Mouse (Mus musculus): ENCODE results near the gene Cd247. TPM values are rescaled to one million over a fixed set of nuclear protein-coding genes. Genes with fewer than 3 reads are reported as not detected.

Gene Cd247
- 0.97 and 1.6 TPM in 2 replicates for polyA plus RNA-seq (2014; fragmentation: Nextera tagmentation; extraction: Ambion mirVana)

- DNase-seq (ENCODE audit: low spot score) (no peak), ATAC-seq (no peak)
- Histone ChIP-seq H3K27ac (ENCODE audit: low read depth, low read length) (no peak within 1 kb of the TSS), H3K4me1 (ENCODE audit: control insufficient read depth, insufficient read depth, low read length) (peaks cover 2% of the 10 kb centered on the region; the same call in 1 of the 2 replicates), H3K4me3 (ENCODE audit: low read depth, low read length) (no peak within 1 kb of the TSS), H3K27me3 (replicated peaks; ENCODE audit: control insufficient read depth, insufficient read depth, low read length) (no peaks in the 10 kb centered on the region), H3K4me2 (ENCODE audit: low read length) (no peak within 1 kb of the TSS), H3K9me3 (replicated peaks; ENCODE audit: control insufficient read depth, low read length) (no peaks in the 10 kb centered on the region), H3K9ac (ENCODE audit: low read length) (no peak within 1 kb of the TSS), H3K36me3 (ENCODE audit: control insufficient read depth, insufficient read depth, low read length) (no peaks in the 10 kb centered on the region)
- WGBS, result 73% methylated on average over 8 of the region's 8 CpGs
Observed at GRCm38 (mm10) chr1:165788511-165788910, at the start of gene Cd247. TSS of gene Cd247 (plus strand) at chr1:165788681.

GRCm38 (mm10) chr1:165738985-165739384 lies 49.5 kb upstream of the Cd247 start:
- Histone ChIP-seq H3K4me1 (ENCODE audit: control insufficient read depth, insufficient read depth, low read length) (no peaks in the 10 kb centered on the region), H3K4me3 (ENCODE audit: low read depth, low read length) (no peak overlapping the region), H3K4me2 (ENCODE audit: low read length) (no peak overlapping the region), H3K27ac (ENCODE audit: low read depth, low read length) (no peak overlapping the region), H3K36me3 (ENCODE audit: control insufficient read depth, insufficient read depth, low read length) (no peaks in the 10 kb centered on the region), H3K27me3 (replicated peaks; ENCODE audit: control insufficient read depth, insufficient read depth, low read length) (no peaks in the 10 kb centered on the region), H3K9ac (ENCODE audit: low read length) (no peak overlapping the region), H3K9me3 (replicated peaks; ENCODE audit: control insufficient read depth, low read length) (no peaks in the 10 kb centered on the region)
- ATAC-seq (no peak), DNase-seq (ENCODE audit: low spot score) (no peak)
- WGBS, result 84% methylated on average over 1 of the region's 1 CpGs

- 81% methylated on average over 8 of the region's 8 CpGs for WGBS
- Histone ChIP-seq H3K4me2 (ENCODE audit: low read length) (no peak overlapping the region), H3K9ac (ENCODE audit: low read length) (no peak overlapping the region), H3K36me3 (ENCODE audit: control insufficient read depth, insufficient read depth, low read length) (no peaks in the 10 kb centered on the region), H3K4me1 (ENCODE audit: control insufficient read depth, insufficient read depth, low read length) (no peaks in the 10 kb centered on the region), H3K9me3 (replicated peaks; ENCODE audit: control insufficient read depth, low read length) (no peaks in the 10 kb centered on the region), H3K27ac (ENCODE audit: low read depth, low read length) (no peak overlapping the region), H3K4me3 (ENCODE audit: low read depth, low read length) (no peak overlapping the region), H3K27me3 (replicated peaks; ENCODE audit: control insufficient read depth, insufficient read depth, low read length) (no peaks in the 10 kb centered on the region)
- no peak for ATAC-seq
- DNase-seq (ENCODE audit: low spot score), result no peak
Observed at GRCm38 (mm10) chr1:165741989-165742388, 46.5 kb upstream of the Cd247 start.

- H3K27ac ChIP-seq (ENCODE audit: low read depth, low read length), result no peak overlapping the region
- DNase-seq (ENCODE audit: low spot score) (no peak), ATAC-seq (no peak)
- no peak overlapping the region for H3K9ac ChIP-seq (ENCODE audit: low read length)
- no peaks in the 10 kb centered on the region for H3K27me3 ChIP-seq (replicated peaks; ENCODE audit: control insufficient read depth, insufficient read depth, low read length)
- WGBS, result 67% methylated on average over 11 of the region's 11 CpGs
- H3K4me3 ChIP-seq (ENCODE audit: low read depth, low read length), result no peak overlapping the region
- no peaks in the 10 kb centered on the region for H3K4me1 ChIP-seq (ENCODE audit: control insufficient read depth, insufficient read depth, low read length)
- no peaks in the 10 kb centered on the region for H3K36me3 ChIP-seq (ENCODE audit: control insufficient read depth, insufficient read depth, low read length)
- H3K9me3 ChIP-seq (replicated peaks; ENCODE audit: control insufficient read depth, low read length), result no peaks in the 10 kb centered on the region
- no peak overlapping the region for H3K4me2 ChIP-seq (ENCODE audit: low read length)
Observed at GRCm38 (mm10) chr1:165748053-165748452, 40.4 kb upstream of the Cd247 start.

GRCm38 (mm10) chr1:165751142-165751541 lies 37.3 kb upstream of the Cd247 start:
- no peak for DNase-seq (ENCODE audit: low spot score)
- H3K27me3 ChIP-seq (replicated peaks; ENCODE audit: control insufficient read depth, insufficient read depth, low read length), result no peaks in the 10 kb centered on the region
- no peaks in the 10 kb centered on the region for H3K36me3 ChIP-seq (ENCODE audit: control insufficient read depth, insufficient read depth, low read length)
- no peaks in the 10 kb centered on the region for H3K4me1 ChIP-seq (ENCODE audit: control insufficient read depth, insufficient read depth, low read length)
- H3K4me2 ChIP-seq (ENCODE audit: low read length), result no peak overlapping the region
- no peaks in the 10 kb centered on the region for H3K9me3 ChIP-seq (replicated peaks; ENCODE audit: control insufficient read depth, low read length)
- H3K4me3 ChIP-seq (ENCODE audit: low read depth, low read length), result no peak overlapping the region
- no peak overlapping the region for H3K27ac ChIP-seq (ENCODE audit: low read depth, low read length)
- H3K9ac ChIP-seq (ENCODE audit: low read length), result no peak overlapping the region
- ATAC-seq, result no peak

GRCm38 (mm10) chr1:165751838-165752237 lies 36.6 kb upstream of the Cd247 start:
- Histone ChIP-seq H3K4me3 (ENCODE audit: low read depth, low read length) (no peak overlapping the region), H3K36me3 (ENCODE audit: control insufficient read depth, insufficient read depth, low read length) (no peaks in the 10 kb centered on the region), H3K9ac (ENCODE audit: low read length) (no peak overlapping the region), H3K9me3 (replicated peaks; ENCODE audit: control insufficient read depth, low read length) (no peaks in the 10 kb centered on the region), H3K4me2 (ENCODE audit: low read length) (no peak overlapping the region), H3K27me3 (replicated peaks; ENCODE audit: control insufficient read depth, insufficient read depth, low read length) (no peaks in the 10 kb centered on the region), H3K4me1 (ENCODE audit: control insufficient read depth, insufficient read depth, low read length) (no peaks in the 10 kb centered on the region), H3K27ac (ENCODE audit: low read depth, low read length) (no peak overlapping the region)
- DNase-seq (ENCODE audit: low spot score) (no peak), ATAC-seq (no peak)
- WGBS, result 86% methylated on average over 5 of the region's 5 CpGs

- 92% methylated on average over 6 of the region's 6 CpGs for WGBS
- DNase-seq (ENCODE audit: low spot score), result no peak
- Histone ChIP-seq H3K9ac (ENCODE audit: low read length) (no peak overlapping the region), H3K4me3 (ENCODE audit: low read depth, low read length) (no peak overlapping the region), H3K27ac (ENCODE audit: low read depth, low read length) (no peak overlapping the region), H3K4me1 (ENCODE audit: control insufficient read depth, insufficient read depth, low read length) (no peaks in the 10 kb centered on the region), H3K36me3 (ENCODE audit: control insufficient read depth, insufficient read depth, low read length) (no peaks in the 10 kb centered on the region), H3K4me2 (ENCODE audit: low read length) (no peak overlapping the region), H3K27me3 (replicated peaks; ENCODE audit: control insufficient read depth, insufficient read depth, low read length) (no peaks in the 10 kb centered on the region), H3K9me3 (replicated peaks; ENCODE audit: control insufficient read depth, low read length) (no peaks in the 10 kb centered on the region)
- no peak for ATAC-seq
Observed at GRCm38 (mm10) chr1:165754205-165754604, 34.3 kb upstream of the Cd247 start.

- Histone ChIP-seq H3K36me3 (ENCODE audit: control insufficient read depth, insufficient read depth, low read length) (no peaks in the 10 kb centered on the region), H3K9me3 (replicated peaks; ENCODE audit: control insufficient read depth, low read length) (no peaks in the 10 kb centered on the region), H3K27me3 (replicated peaks; ENCODE audit: control insufficient read depth, insufficient read depth, low read length) (no peaks in the 10 kb centered on the region), H3K27ac (ENCODE audit: low read depth, low read length) (no peak overlapping the region), H3K9ac (ENCODE audit: low read length) (no peak overlapping the region), H3K4me2 (ENCODE audit: low read length) (no peak overlapping the region), H3K4me1 (ENCODE audit: control insufficient read depth, insufficient read depth, low read length) (no peaks in the 10 kb centered on the region), H3K4me3 (ENCODE audit: low read depth, low read length) (no peak overlapping the region)
- no peak for DNase-seq (ENCODE audit: low spot score)
- WGBS, result 70% methylated on average over 4 of the region's 4 CpGs
- no peak for ATAC-seq
Observed at GRCm38 (mm10) chr1:165755194-165755593, 33.3 kb upstream of the Cd247 start.

- Histone ChIP-seq H3K9ac (ENCODE audit: low read length) (no peak overlapping the region), H3K4me3 (ENCODE audit: low read depth, low read length) (no peak overlapping the region), H3K36me3 (ENCODE audit: control insufficient read depth, insufficient read depth, low read length) (no peaks in the 10 kb centered on the region), H3K27ac (ENCODE audit: low read depth, low read length) (no peak overlapping the region), H3K4me2 (ENCODE audit: low read length) (no peak overlapping the region), H3K9me3 (replicated peaks; ENCODE audit: control insufficient read depth, low read length) (no peaks in the 10 kb centered on the region), H3K27me3 (replicated peaks; ENCODE audit: control insufficient read depth, insufficient read depth, low read length) (no peaks in the 10 kb centered on the region; the same call in 1 of the 2 replicates), H3K4me1 (ENCODE audit: control insufficient read depth, insufficient read depth, low read length) (peaks cover 10% of the 10 kb centered on the region)
- no peak for ATAC-seq
- DNase-seq (ENCODE audit: low spot score), result no peak
- 76% methylated on average over 3 of the region's 3 CpGs for WGBS
Observed at GRCm38 (mm10) chr1:165761522-165762305, 26.8 kb upstream of the Cd247 start.
